Mouse (Mus musculus): Measurements from ENCODE around the gene Bdp1.

DNA sequence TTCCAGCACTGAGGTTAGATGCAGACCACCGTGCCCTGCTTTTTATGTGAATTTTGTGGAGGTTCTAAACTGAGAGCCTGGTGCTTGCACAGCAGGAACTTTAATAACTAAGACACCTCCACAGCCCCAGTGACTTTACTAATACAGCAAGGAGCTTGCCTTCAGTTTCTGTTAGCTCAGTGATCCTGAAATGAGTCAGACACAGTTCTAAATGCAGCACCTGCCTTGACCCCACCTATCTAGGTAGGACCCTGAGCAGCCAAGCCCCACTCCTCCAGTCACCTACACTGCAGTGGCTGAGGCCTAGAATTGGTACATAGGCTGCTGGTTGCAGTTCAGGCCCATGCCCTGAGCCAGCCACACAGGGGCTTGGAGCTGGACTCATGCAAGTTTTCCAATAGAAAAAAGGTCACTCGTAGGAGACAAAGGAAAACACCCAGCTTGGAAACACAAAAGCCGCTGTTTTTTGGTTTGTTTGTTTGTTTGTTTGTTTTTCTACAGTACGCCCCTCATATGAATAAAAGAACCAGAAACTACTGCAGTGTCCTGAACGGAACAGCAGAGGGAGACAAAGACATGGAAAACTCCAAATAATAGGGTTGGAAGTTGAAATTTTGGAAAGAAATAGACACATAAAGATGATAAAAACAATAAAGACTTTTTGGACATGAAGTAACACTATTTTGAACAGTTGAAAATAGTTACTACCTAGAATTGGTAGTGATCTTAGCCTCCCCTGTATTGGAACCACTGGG lies 8.5 kb upstream of the Bdp1 start:
- TF ChIP-seq CTCF (IDR thresholded peaks at IDR 0.05 in 2 of 3, conservative IDR thresholded peaks at IDR 0.05 in 1 of 3; ENCODE audit: control insufficient read depth in 1 of 3, insufficient read depth in 1 of 3, low read depth in 2 of 3, low read length in 3 of 3, poor library complexity in 1 of 3, severe bottlenecking in 1 of 3) (peak in 2 of 3 experiments; percentile 36 to 76; a peak in 4 of 6 replicates), EP300 (IDR thresholded peaks at IDR 0.05; ENCODE audit: low read depth in 1 of 2, low read length in 2 of 2) (no peak), POLR2A (IDR thresholded peaks at IDR 0.05; ENCODE audit: control insufficient read depth in 1 of 2, insufficient read depth in 1 of 2, low read depth in 1 of 2, low read length in 2 of 2, poor library complexity in 1 of 2) (no peak), USF1 (IDR thresholded peaks at IDR 0.05; ENCODE audit: low read depth, low read length) (no peak), CHD1 (IDR thresholded peaks at IDR 0.05; ENCODE audit: low read depth, low read length) (no peak)
